Mouse (Mus musculus): ENCODE results near the gene Zfp536.
"Not testable (repeated sequence)": the region's sequence is repeated elsewhere in the genome, so short reads cannot be mapped to it uniquely, and the experiment has no call there.

Zfp536 gene

GRCm38 (mm10) chr7:37627897-37628510, 145.4 kb downstream of the Zfp536 start:
- POLR2A ChIA-PET, result no interaction called here
- CTCF ChIA-PET, result no interaction called here

- POLR2A ChIA-PET, result interaction anchor here in 2 of 4 experiments (0.6 kb wide), 2 partner anchors 379 to 938 kb away, joined by 3 to 4 read pairs; no protein-coding TSS in a partner anchor
- CTCF ChIA-PET, result interaction anchor here in 1 of 4 experiments (0.5 kb wide), 1 partner anchor 273 kb away, joined by 3 read pairs; no protein-coding TSS in a partner anchor
Measured at GRCm38 (mm10) chr7:37625758-37626157, 147.7 kb downstream of the Zfp536 start.

GRCm38 (mm10) chr7:37624759-37625340, 148.6 kb downstream of the Zfp536 start:
- ChIA-PET POLR2A (interaction anchor here in 2 of 4 experiments (0.6 kb wide), 2 partner anchors 309 to 937 kb away, joined by 3 to 5 read pairs; no protein-coding TSS in a partner anchor), CTCF (no interaction called here)

GRCm38 (mm10) chr7:37623903-37624758, 149.3 kb downstream of the Zfp536 start:
- ChIA-PET CTCF (no interaction called here), POLR2A (interaction anchor here in 2 of 4 experiments (0.6 kb wide), 2 partner anchors 137 to 310 kb away, joined by 3 to 5 read pairs; no protein-coding TSS in a partner anchor)

GRCm38 (mm10) chr7:37619254-37619653, 154.2 kb downstream of the Zfp536 start:
- CTCF ChIA-PET, result no interaction called here
- POLR2A ChIA-PET, result no interaction called here

GRCm38 (mm10) chr7:37617880-37618279, 155.6 kb downstream of the Zfp536 start:
- POLR2A ChIA-PET, result interaction anchor here in 1 of 4 experiments (0.6 kb wide), 1 partner anchor 52 kb away, joined by 3 read pairs; no protein-coding TSS in a partner anchor

GRCm38 (mm10) chr7:37615932-37616331, 157.5 kb downstream of the Zfp536 start:
- CTCF ChIA-PET, result interaction anchor here in 1 of 4 experiments (0.5 kb wide), 1 partner anchor 34 kb away, joined by 4 read pairs; no protein-coding TSS in a partner anchor
- POLR2A ChIA-PET, result no interaction called here

More at GRCm38 (mm10) chr7:37617880-37618279, 155.6 kb downstream of the Zfp536 start:
- CTCF ChIA-PET, result no interaction called here

GRCm38 (mm10) chr7:37614381-37614780, 159.1 kb downstream of the Zfp536 start:
- ChIA-PET CTCF (interaction anchor here in 2 of 4 experiments (0.6 to 0.7 kb wide), 2 partner anchors 12 to 26 kb away, joined by 3 to 8 read pairs; no protein-coding TSS in a partner anchor), POLR2A (no interaction called here)

- POLR2A ChIA-PET, result interaction anchor here in 1 of 4 experiments (0.6 kb wide), 1 partner anchor 12 kb away, joined by 4 read pairs; no protein-coding TSS in a partner anchor
- CTCF ChIA-PET, result no interaction called here
Measured at GRCm38 (mm10) chr7:37608556-37608955, 164.9 kb downstream of the Zfp536 start.

- ChIA-PET POLR2A (no interaction called here), CTCF (interaction anchor here in 1 of 4 experiments (1.7 kb wide), 1 partner anchor 327 kb away, joined by 3 read pairs; no protein-coding TSS in a partner anchor)
Measured at GRCm38 (mm10) chr7:37607906-37608305, 165.5 kb downstream of the Zfp536 start.

- ChIA-PET POLR2A (no interaction called here), CTCF (interaction anchor here in 2 of 4 experiments (0.6 to 1.7 kb wide), 2 partner anchors 97 to 328 kb away, joined by 3 to 4 read pairs; no protein-coding TSS in a partner anchor)
Measured at GRCm38 (mm10) chr7:37606472-37606871, 167.0 kb downstream of the Zfp536 start.

- CTCF ChIA-PET, result interaction anchor here in 1 of 4 experiments (0.6 kb wide), 1 partner anchor 196 kb away, joined by 3 read pairs; no protein-coding TSS in a partner anchor
- POLR2A ChIA-PET, result not testable (repeated sequence)
Measured at GRCm38 (mm10) chr7:37603525-37603909, 169.9 kb downstream of the Zfp536 start.

GRCm38 (mm10) chr7:37602871-37603524, 170.4 kb downstream of the Zfp536 start:
- CTCF ChIA-PET, result interaction anchor here in 2 of 4 experiments (0.6 to 0.7 kb wide), 5 partner anchors 11 to 1843 kb away, joined by 3 to 5 read pairs (median 3); no protein-coding TSS in a partner anchor
- POLR2A ChIA-PET, result no interaction called here

- CTCF ChIA-PET, result interaction anchor here in 3 of 4 experiments (0.6 to 1.6 kb wide), 4 partner anchors 125 to 337 kb away, joined by 3 read pairs; no protein-coding TSS in a partner anchor
- POLR2A ChIA-PET, result no interaction called here
Measured at GRCm38 (mm10) chr7:37600318-37600717, 173.1 kb downstream of the Zfp536 start.

- CTCF ChIA-PET, result no interaction called here
- POLR2A ChIA-PET, result no interaction called here
Measured at GRCm38 (mm10) chr7:37594211-37595030, 179.0 kb downstream of the Zfp536 start.

GRCm38 (mm10) chr7:37593566-37593965, 179.9 kb downstream of the Zfp536 start:
- CTCF ChIA-PET, result no interaction called here
- POLR2A ChIA-PET, result interaction anchor here in 2 of 4 experiments (0.6 kb wide), 2 partner anchors 71 to 419 kb away, joined by 3 read pairs; no protein-coding TSS in a partner anchor

- POLR2A ChIA-PET, result interaction anchor here in 1 of 4 experiments (0.6 to 0.7 kb wide), 2 partner anchors 12 to 76 kb away, joined by 3 read pairs; no protein-coding TSS in a partner anchor
- CTCF ChIA-PET, result no interaction called here
Measured at GRCm38 (mm10) chr7:37586694-37587093, 186.7 kb downstream of the Zfp536 start.

- CTCF ChIA-PET, result interaction anchor here in 1 of 4 experiments (0.7 kb wide), 1 partner anchor 35 kb away, joined by 4 read pairs; no protein-coding TSS in a partner anchor
Measured at GRCm38 (mm10) chr7:37581262-37581661, 192.2 kb downstream of the Zfp536 start.

More at GRCm38 (mm10) chr7:37581262-37581661, 192.2 kb downstream of the Zfp536 start:
- POLR2A ChIA-PET, result no interaction called here

Data from embryonic stem cell, embryonic (primary cell).